Mouse (Mus musculus): Measurements from ENCODE around the gene Zfand5. TPM values are rescaled to one million over a fixed set of nuclear protein-coding genes. Genes with fewer than 3 reads are reported as not detected.

Gene Zfand5
- 14.1 and 14.7 TPM in 2 replicates for polyA plus RNA-seq (2012; rRNA removed)

DNA sequence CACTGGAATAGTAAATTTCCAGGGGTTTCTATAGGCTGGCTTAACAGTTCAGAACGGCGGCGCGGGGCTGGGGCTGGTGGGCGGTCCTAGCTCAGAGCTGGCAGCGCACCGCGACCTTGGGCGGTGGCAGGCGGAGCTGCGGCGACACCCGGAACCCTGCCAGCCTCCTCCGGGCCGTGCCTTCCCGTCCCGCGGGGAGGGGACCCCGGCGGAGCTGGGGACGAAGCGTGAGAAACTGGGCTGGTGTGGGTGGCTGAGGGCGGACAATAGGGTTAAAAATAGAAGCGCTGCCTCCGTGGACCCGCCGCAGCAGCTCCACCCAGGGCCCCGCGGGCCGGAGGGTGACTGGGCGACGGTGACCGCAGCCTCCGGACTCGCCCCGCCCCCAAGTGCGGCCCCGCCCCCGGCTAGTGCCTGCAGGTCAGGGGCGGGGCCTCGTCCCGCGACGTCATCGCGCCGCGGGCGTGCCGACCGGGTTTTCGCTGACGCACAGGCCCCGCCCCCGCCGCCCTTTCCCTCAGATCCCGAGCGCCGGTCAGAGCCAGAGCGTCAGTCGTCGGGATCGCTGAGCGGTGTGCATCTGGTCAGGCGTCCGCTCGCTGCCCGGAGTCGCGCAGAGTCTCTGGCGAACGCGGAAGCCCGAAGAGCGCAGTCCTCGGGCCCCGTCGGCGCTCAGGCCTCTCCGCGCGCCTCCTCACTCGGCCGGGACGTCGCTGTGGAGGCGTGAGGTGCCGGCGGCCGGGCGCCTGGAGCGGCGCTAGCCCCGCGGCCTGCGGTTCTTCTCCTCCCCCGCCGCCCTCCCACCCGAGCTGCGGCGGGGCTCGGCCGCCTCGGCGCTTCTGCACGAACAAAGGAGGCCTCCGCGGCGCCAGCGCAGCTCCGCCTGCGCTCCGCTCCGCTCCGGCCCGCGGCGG, at the start of gene Zfand5:
Gene Zfand5, plus strand, starts transcription at position 538 of the 914 bp plus-strand sequence.

Other genes starting within 250 kb of the Zfand5 start
- 3.5 and 4.6 TPM in 2 replicates for gene Gda, start 201.2 kb downstream of the Zfand5 start, polyA plus RNA-seq (2012; rRNA removed)